Mouse (Mus musculus): ENCODE measurements at regions not wholly inside any gene's neighbourhood (a gene's known extent, or its start where the extent isn't known, plus 50 kb on each side); places are given as distances from the start of the nearest gene placed in this dataset.

DNA sequence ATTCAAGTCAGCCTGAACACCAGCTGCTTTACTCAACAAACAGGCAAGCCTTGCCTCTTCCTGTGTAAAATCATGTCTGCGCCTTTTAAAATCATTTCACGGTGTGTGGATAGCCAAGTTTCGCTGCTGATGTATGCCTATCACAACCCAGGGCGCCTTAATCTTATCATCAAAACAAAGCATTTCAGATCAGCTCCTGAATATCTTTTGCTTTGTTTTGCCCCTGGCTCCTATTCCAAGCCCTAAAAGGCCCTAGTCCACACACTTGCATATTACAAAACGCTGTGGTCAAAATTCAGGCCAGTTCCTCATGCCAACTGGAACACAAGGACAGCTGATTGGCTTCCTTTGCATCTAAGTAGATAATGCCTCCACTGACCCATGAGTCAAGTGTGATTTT, 501.7 kb upstream of the Gulo start:
- TF ChIP-seq CTCF (conservative IDR thresholded peaks at IDR 0.05; ENCODE audit: low read length) (no peak), POU5F1 (IDR thresholded peaks at IDR 0.05; ENCODE audit: borderline replicate concordance, low read length) (no peak)

Data from E14TG2a.4 (cell line).